Mouse (Mus musculus): ENCODE measurements around the gene Plxnb3. TPM values are rescaled to one million over a fixed set of nuclear protein-coding genes. Genes with fewer than 3 reads are reported as not detected.

Plxnb3 gene
- total RNA-seq, 2 experiments from 2014 or later: 3.1 to 3.7 TPM

GRCm38 (mm10) chrX:73782227-73782626 is 25.3 kb downstream of the Plxnb3 start:
- DNase-seq (ENCODE audit: low spot score in 2 of 2): no peak

DNA sequence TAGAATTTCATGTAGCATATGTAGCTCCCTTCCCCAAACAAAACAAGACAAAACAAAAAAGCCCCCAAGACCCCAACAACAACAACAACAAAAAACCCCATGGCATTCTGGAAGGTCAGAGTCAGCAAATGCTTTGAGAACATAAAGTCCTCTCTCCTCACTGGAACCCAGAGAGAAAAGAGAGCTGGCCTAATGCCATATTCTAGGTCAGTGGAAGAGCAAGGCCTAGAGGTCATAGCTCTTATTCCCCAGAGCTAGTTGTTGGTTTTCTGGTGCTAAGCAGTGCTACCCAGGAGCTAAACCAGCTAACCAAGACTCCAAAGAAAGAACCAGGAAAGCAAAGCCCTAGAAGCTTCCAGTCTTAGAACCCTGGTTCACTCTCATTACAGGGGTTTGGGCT is 28.8 kb downstream of the Plxnb3 start:
- DNase-seq (ENCODE audit: low spot score in 2 of 2): no peak

- DNase-seq (ENCODE audit: low spot score in 2 of 2): peak; percentile 68 to 87
These were observed 29.7 kb downstream of the Plxnb3 start, which contains the start of the genes Idh3g and Ssr4 for GRCm38 (mm10) chrX:73786364-73787224. Gene Idh3g, minus strand, starts transcription at chrX:73786897. Gene Ssr4, plus strand, starts transcription at chrX:73787028.

DNA sequence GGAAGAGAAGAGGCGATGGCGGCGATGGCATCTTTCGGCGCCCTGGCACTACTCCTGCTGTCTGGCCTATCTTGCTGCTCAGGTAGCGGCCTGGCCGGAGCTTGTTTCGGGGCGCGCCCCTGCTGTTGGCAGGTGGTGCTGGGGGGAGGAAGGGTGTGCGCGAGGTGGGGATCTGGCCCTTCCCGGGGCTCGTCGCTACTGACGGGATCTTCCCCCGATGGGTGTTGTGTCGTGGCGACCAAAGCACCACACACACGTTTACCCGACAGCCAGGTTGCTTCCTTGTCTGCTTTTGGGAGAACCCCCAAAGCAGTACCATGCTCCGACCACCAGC is 30.3 kb downstream of the Plxnb3 start:
- no peak for DNase-seq (ENCODE audit: low spot score in 2 of 2)

GRCm38 (mm10) chrX:73788501-73788900 is 31.6 kb downstream of the Plxnb3 start:
- DNase-seq (ENCODE audit: low spot score in 2 of 2): no peak

- no peak for DNase-seq (ENCODE audit: low spot score in 2 of 2)
These were observed 36.1 kb downstream of the Plxnb3 start for GRCm38 (mm10) chrX:73793039-73793438.

- no peak for DNase-seq (ENCODE audit: low spot score in 2 of 2)
These were observed 36.6 kb downstream of the Plxnb3 start for GRCm38 (mm10) chrX:73793505-73793904.

- DNase-seq (ENCODE audit: low spot score in 2 of 2): no peak
These were observed 40.6 kb downstream of the Plxnb3 start for GRCm38 (mm10) chrX:73797511-73797910.

DNA sequence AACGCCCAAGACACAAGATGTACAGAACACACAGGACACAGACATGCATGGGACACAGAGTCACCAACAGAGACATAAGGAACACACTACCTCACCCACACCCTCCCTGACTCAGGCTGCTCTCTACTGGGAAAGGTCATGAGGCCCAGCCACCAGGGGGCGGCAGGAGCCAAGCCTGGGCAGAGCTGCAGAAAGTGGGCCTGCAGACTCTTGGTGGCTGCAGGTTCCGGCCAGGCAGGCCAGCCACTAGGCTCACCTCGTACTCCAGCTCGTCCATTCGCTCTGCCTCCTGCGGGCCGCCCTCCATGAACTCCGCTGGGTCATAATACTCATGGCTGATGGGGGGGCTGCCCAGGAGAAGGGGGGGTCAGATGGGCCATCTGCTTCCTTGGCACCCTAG is 41.6 kb downstream of the Plxnb3 start:
- peak; percentile 44 to 63 for DNase-seq (ENCODE audit: low spot score in 2 of 2)

DNA sequence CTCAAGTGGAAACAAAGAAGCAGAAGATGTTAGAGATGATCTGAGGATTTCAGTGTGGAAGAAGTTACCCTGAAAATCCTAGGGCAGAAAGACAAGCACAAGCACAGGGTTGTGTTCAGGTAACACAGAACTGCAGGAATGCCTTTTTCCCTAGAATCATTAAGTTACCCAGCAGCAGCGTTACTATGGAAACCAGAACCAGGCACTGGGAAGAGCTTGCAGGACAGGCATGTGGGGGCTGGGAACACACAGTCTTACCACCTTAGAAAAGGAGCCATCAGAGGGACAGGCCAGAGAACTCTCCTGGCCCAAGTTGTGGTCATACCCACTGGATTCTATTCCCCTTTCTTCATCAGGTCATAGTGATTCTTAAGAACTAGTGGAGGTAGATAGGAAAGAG is 48.9 kb downstream of the Plxnb3 start:
- no peak for DNase-seq (ENCODE audit: low spot score in 2 of 2)

GRCm38 (mm10) chrX:73815072-73815471 is 58.2 kb downstream of the Plxnb3 start:
- DNase-seq (ENCODE audit: low spot score in 2 of 2): no peak

DNA sequence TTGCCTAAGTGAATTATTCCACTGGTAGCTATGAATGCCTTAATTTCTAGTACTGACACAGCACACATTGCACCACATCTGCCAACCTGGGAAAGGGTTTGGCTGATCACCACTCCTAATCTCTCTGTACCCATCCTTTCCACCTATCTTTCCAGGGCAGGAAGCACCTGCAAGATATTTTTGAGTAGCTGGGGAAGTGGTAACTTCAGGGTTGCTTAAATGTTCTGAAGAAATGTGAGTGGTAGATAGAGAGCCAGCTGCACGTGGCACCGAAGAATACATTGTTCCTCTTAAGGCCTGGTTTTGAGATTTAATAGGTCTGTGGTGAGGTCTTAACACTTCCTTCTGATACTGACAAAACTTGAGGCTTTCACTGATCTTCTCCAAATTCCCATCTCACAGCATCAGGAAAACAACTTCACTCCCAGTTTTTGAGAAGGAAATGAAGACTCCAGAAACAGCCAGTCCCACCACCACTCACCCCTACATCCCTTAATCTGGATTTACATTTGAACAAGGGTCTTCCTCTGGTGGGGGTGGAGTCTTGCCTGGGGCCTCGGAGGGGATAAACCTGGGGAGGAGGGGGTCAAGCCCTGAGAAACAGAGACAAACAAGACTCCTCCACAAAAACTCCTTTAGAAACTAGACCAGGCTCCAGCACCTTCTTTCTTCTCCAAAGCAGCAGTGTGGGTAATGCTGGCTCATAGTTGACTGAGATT is 59.9 kb downstream of the Plxnb3 start:
- no peak for DNase-seq (ENCODE audit: low spot score in 2 of 2)

Other genes with a start within 250 kb of the Plxnb3 start
- under 1 TPM; 0.12 to 0.41 TPM for gene Dusp9, start 117.7 kb upstream of the Plxnb3 start, total RNA-seq (2021)
- gene Pnck, start 97.0 kb upstream of the Plxnb3 start, total RNA-seq (2021): 10 to 100 TPM; 11.4 to 12.8 TPM
- 10 to 100 TPM; 58.9 to 66.2 TPM for gene Slc6a8, start 83.9 kb upstream of the Plxnb3 start, total RNA-seq (2021)
- gene Bcap31, start 40.9 kb upstream of the Plxnb3 start, total RNA-seq (2021): 100 to 1,000 TPM in 1 of 2 experiments, 10 to 100 TPM in 1; 99.9 to 104 TPM
- gene Abcd1, start 40.5 kb upstream of the Plxnb3 start, total RNA-seq (2021): 10 to 100 TPM; 24.1 to 26.8 TPM
- gene Srpk3, start 17.3 kb downstream of the Plxnb3 start, total RNA-seq (2021): 100 to 1,000 TPM; 150 to 153 TPM
- gene Idh3g, start 29.8 kb downstream of the Plxnb3 start, total RNA-seq (2021): 100 to 1,000 TPM; 221 to 247 TPM
- gene Ssr4, start 29.9 kb downstream of the Plxnb3 start, total RNA-seq (2021): 100 to 1,000 TPM; 118 to 128 TPM
- 1 to 10 TPM; 6.7 to 6.8 TPM for gene Pdzd4, start 67.9 kb downstream of the Plxnb3 start, total RNA-seq (2021)
- not detected for gene Avpr2, start 135.0 kb downstream of the Plxnb3 start, total RNA-seq (2021)
- 1 to 10 TPM; 4.2 to 4.3 TPM for gene L1cam, start 139.0 kb downstream of the Plxnb3 start, total RNA-seq (2021)
- 1 to 10 TPM; 2.4 to 2.8 TPM for gene Arhgap4, start 164.8 kb downstream of the Plxnb3 start, total RNA-seq (2021)
- gene Naa10, start 164.9 kb downstream of the Plxnb3 start, total RNA-seq (2021): 10 to 100 TPM; 71.4 to 75.8 TPM
- 1 to 10 TPM; 7.9 to 9.6 TPM for gene Renbp, start 173.8 kb downstream of the Plxnb3 start, total RNA-seq (2021)
- 10 to 100 TPM; 75.4 to 83.5 TPM for gene Hcfc1, start 209.3 kb downstream of the Plxnb3 start, total RNA-seq (2021)

All from gastrocnemius, postnatal 4 days (tissue).